Mouse (Mus musculus) brain, embryonic 14.5 days (tissue): ENCODE measurements around the gene 1810049J17Rik.

Source experiments
- CTCF ChIP-seq: fragments of 200-500 bp; IDR thresholded peaks from 2 replicates; pipeline ENCODE4 v1.5.1; 2012; ENCODE audit warnings: inconsistent platforms, mild to moderate bottlenecking, moderate library complexity, borderline replicate concordance; ENCODE audit not compliant: insufficient read depth, insufficient read length; ENCODE audit errors: extremely low read depth
- POLR2A ChIP-seq: fragments of 200-500 bp; IDR thresholded peaks from 2 replicates; pipeline ENCODE4 v1.6.1; 2012; ENCODE audit warnings: mild to moderate bottlenecking, inconsistent platforms, borderline replicate concordance; ENCODE audit not compliant: poor library complexity, insufficient read depth, insufficient read length, severe bottlenecking; ENCODE audit errors: extremely low read depth

DNA sequence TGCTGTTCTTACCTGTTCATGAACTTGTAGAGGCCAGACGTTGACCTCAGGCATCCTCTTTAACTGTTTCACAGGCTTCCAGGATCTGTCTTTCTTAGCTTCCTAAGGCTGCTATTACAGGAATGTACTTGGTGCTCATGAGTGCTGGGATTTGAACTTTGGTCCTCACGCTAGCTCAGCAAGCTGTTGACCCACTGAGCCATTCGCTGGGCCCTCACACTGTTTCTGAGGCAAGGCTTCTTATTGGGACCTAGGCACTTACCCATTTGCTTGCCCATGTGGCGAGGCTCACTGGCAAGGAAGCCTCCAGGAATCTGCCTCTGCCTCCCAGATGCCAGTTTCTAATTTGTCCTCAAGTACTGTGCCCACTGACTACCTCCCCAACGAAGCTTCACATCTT lies 1.8 kb downstream of the 1810049J17Rik start:
- TF ChIP-seq CTCF (no peak), POLR2A (no peak)
